Mouse (Mus musculus): ENCODE data around the gene Sfxn1. TPM values are rescaled to one million over a fixed set of nuclear protein-coding genes. Genes with fewer than 3 reads are reported as not detected.

The Sfxn1 gene
- polyA plus RNA-seq, 1 experiment from 2014 or later, result 110 TPM

DNA sequence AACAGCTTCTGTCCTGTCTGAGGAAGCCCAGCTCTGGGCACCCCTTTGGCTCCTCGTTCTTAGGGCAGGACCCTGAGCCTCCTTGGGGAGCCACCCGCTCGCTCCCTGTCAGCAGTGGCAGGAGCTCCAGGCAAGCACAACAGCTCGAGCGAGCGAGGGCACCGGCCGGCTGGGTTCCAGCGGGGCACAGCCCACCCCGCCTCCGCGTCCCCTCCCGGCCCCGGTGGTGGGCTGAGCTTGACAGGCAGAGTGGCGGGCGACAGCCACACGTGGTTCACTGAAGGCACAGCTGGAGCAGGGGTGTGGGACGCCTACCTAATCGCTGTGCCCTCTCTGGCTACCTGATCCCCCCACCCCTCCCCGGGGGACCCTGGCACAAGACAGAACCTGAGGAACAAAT lies 16.7 kb upstream of the Sfxn1 start:
- H3K27ac ChIP-seq (ENCODE audit: low read depth, low read length), result no peak overlapping the region
- no peaks in the 10 kb centered on the region for H3K4me1 ChIP-seq (ENCODE audit: control insufficient read depth, insufficient read depth, low read length)
- peak overlapping the region; percentile 38; the same call in 1 of the 2 replicates for H3K9ac ChIP-seq (ENCODE audit: low read depth, low read length)
- peak overlapping the region; percentile 85 for H3K4me2 ChIP-seq (replicated peaks; ENCODE audit: low read depth, low read length)
- H3K9me3 ChIP-seq (ENCODE audit: control insufficient read depth, low read length), result no peaks in the 10 kb centered on the region
- H3K27me3 ChIP-seq (ENCODE audit: control insufficient read depth, insufficient read depth, low read length), result peaks cover 21% of the 10 kb centered on the region
- no peaks in the 10 kb centered on the region for H3K36me3 ChIP-seq (ENCODE audit: control insufficient read depth, insufficient read depth, low read length)
- peak; percentile 62; the same call in 1 of the 2 replicates for ATAC-seq (ENCODE audit: low FRiP score, low TSS enrichment)
- H3K4me3 ChIP-seq (ENCODE audit: low read length), result peak overlapping the region; percentile 41
- WGBS, result under 1% methylated on average over 18 of the region's 20 CpGs

DNA sequence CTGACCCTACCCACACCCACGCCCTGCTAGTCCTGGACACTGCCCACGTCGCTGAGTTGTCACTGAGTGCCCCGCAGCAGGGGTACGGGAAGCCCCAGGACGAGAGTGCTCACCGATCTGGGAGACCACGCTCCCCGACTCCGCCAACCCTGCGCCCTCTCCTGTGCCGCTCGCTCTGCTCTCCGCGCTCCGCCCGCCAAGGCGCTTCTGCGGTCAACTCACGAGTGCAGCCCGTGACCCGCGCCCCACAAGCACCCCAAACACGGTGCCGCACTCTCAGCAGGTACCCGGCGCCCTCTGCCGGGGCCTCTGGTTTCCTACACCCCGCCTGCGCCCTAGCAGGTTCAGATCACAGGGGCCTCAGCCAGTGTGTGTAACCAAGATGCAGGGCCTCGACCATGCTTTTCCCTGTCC lies 16.2 kb upstream of the Sfxn1 start, which contains the start of gene Drd1:
Drd1 (minus strand) TSS at position 258 of the 414 bp plus-strand sequence.
- WGBS, result under 1% methylated on average over 31 of the region's 31 CpGs
- Histone ChIP-seq H3K27me3 (ENCODE audit: control insufficient read depth, insufficient read depth, low read length) (peaks cover 21% of the 10 kb centered on the region), H3K4me2 (replicated peaks; ENCODE audit: low read depth, low read length) (peak within 1 kb of the TSS; percentile 85), H3K9ac (ENCODE audit: low read depth, low read length) (peak within 1 kb of the TSS; percentile 38; the same call in 1 of the 2 replicates), H3K9me3 (ENCODE audit: control insufficient read depth, low read length) (no peaks in the 10 kb centered on the region), H3K27ac (ENCODE audit: low read depth, low read length) (no peak within 1 kb of the TSS), H3K36me3 (ENCODE audit: control insufficient read depth, insufficient read depth, low read length) (no peaks in the 10 kb centered on the region), H3K4me1 (ENCODE audit: control insufficient read depth, insufficient read depth, low read length) (no peaks in the 10 kb centered on the region), H3K4me3 (ENCODE audit: low read length) (peak within 1 kb of the TSS; percentile 41)
- ATAC-seq (ENCODE audit: low FRiP score, low TSS enrichment), result peak; percentile 73; the same call in 1 of the 2 replicates

DNA sequence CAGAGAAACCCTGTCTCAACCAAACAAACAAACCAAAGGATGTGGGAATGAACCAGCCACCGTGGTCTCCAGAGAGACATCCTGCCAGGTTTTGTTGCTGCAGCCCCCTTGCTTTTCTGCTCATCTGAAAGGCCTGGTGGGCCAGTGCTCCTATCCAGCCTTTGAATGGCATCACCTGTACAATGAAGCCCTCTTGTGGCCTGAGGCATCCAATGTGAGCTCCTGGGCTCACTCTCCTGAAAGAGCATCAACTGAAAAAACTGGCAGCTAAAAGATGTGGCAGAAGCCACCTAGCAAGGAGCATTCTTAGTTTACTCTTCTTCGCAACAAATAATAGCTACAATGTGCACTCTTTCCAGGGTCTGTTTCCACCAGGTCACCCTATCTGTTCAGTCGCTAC lies 9.6 kb upstream of the Sfxn1 start:
- Histone ChIP-seq H3K27ac (ENCODE audit: low read depth, low read length) (no peak overlapping the region), H3K4me3 (ENCODE audit: low read length) (no peak overlapping the region), H3K4me2 (replicated peaks; ENCODE audit: low read depth, low read length) (no peak overlapping the region), H3K27me3 (ENCODE audit: control insufficient read depth, insufficient read depth, low read length) (no peaks in the 10 kb centered on the region; the same call in 1 of the 2 replicates), H3K9me3 (ENCODE audit: control insufficient read depth, low read length) (no peaks in the 10 kb centered on the region), H3K4me1 (ENCODE audit: control insufficient read depth, insufficient read depth, low read length) (no peaks in the 10 kb centered on the region), H3K9ac (ENCODE audit: low read depth, low read length) (no peak overlapping the region), H3K36me3 (ENCODE audit: control insufficient read depth, insufficient read depth, low read length) (no peaks in the 10 kb centered on the region)
- no peak for ATAC-seq (ENCODE audit: low FRiP score, low TSS enrichment)
- WGBS, result 87% methylated on average over 3 of the region's 3 CpGs

DNA sequence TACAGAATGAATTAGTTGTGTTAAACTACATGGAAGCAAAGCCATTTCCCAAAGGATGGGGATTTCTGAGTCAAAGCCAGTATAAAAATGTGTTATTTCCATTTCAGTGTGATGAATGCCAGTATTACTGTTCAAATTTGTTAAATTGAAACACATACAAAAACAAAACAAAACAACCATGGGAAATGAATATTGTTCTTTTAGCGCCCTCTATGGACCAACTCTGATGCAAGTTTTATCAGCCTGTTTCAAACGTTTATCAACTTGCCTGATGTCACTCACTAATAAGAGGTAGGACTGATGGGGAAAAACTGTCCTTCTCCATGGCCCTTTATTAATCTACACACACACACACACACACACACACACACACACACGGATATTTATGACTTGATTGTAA lies 8.4 kb upstream of the Sfxn1 start:
- H3K4me1 ChIP-seq (ENCODE audit: control insufficient read depth, insufficient read depth, low read length), result no peaks in the 10 kb centered on the region
- ATAC-seq (ENCODE audit: low FRiP score, low TSS enrichment), result no peak
- WGBS, result 4% methylated on average over 3 of the region's 3 CpGs

DNA sequence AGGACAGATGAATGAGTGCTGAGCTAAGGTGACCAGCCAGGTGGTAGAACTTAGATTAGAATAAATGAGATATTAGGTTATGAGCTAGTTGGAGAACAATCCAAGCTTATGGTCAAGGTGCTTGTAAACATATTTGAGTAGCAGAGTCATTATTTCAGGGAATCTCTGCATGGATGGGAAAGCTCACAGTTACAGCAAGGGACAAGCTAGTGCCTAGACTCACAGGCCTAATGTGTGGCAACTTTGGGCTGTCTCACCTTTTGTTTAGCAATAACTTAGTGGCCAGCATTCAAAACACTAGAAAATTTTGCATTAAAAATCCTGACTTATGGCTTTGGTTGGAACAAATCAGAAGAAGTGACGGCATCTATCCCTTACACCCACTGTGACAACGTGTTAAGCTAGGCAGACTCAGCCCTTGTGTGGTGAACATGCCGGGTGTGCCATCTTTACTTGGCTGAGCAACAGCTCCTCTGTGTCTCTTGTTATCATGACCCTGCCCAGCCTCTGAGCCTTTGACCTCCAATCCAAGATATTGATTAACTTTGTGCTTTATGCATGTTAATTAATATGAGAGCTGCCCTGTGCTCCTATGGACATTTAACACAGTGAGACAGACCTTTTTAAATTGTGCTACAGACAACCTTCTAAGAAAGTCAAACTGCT lies 5.5 kb upstream of the Sfxn1 start:
- H3K4me2 ChIP-seq (replicated peaks; ENCODE audit: low read depth, low read length), result no peak overlapping the region
- H3K27me3 ChIP-seq (ENCODE audit: control insufficient read depth, insufficient read depth, low read length), result no peaks in the 10 kb centered on the region; the same call in 1 of the 2 replicates
- H3K9ac ChIP-seq (ENCODE audit: low read depth, low read length), result no peak overlapping the region
- no peaks in the 10 kb centered on the region for H3K9me3 ChIP-seq (ENCODE audit: control insufficient read depth, low read length)
- no peaks in the 10 kb centered on the region for H3K4me1 ChIP-seq (ENCODE audit: control insufficient read depth, insufficient read depth, low read length)
- no peak overlapping the region for H3K4me3 ChIP-seq (ENCODE audit: low read length)
- WGBS, result 87% methylated on average over 3 of the region's 3 CpGs
- no peak for ATAC-seq (ENCODE audit: low FRiP score, low TSS enrichment)
- H3K27ac ChIP-seq (ENCODE audit: low read depth, low read length), result no peak overlapping the region
- H3K36me3 ChIP-seq (ENCODE audit: control insufficient read depth, insufficient read depth, low read length), result no peaks in the 10 kb centered on the region

More for the DNA sequence above, 8.4 kb upstream of the Sfxn1 start:
- no peaks in the 10 kb centered on the region for H3K36me3 ChIP-seq (ENCODE audit: control insufficient read depth, insufficient read depth, low read length)
- no peaks in the 10 kb centered on the region; the same call in 1 of the 2 replicates for H3K27me3 ChIP-seq (ENCODE audit: control insufficient read depth, insufficient read depth, low read length)
- no peaks in the 10 kb centered on the region for H3K9me3 ChIP-seq (ENCODE audit: control insufficient read depth, low read length)
- no peak overlapping the region for H3K9ac ChIP-seq (ENCODE audit: low read depth, low read length)
- H3K27ac ChIP-seq (ENCODE audit: low read depth, low read length), result no peak overlapping the region
- H3K4me3 ChIP-seq (ENCODE audit: low read length), result no peak overlapping the region
- no peak overlapping the region for H3K4me2 ChIP-seq (replicated peaks; ENCODE audit: low read depth, low read length)

DNA sequence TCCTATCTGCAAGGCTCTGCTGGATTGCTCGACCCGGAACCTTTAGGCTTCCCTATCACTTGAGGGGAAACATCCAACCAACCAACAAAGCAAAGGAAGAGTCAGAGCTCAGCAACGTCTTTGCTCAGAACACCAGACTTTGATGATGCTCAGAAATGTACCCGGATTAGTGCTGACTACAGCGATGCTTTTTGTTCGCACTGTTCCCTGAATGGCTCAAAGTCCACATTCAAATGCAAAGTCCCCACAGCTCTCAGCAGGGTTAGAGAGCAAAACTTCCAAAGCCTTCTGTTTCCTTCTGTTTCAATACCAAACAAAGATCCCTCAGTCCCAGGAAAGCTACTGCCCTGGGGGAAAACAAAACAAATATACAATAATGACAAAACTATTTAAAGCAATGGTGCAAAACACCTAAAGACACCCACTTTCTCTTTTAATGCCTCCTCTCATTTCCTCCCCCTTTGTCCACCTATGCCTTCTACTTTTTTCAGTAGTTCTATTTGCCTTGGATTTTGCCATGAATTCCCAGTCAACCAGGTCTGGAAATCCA lies 4.0 kb upstream of the Sfxn1 start:
- Histone ChIP-seq H3K9ac (ENCODE audit: low read depth, low read length) (no peak overlapping the region), H3K4me1 (ENCODE audit: control insufficient read depth, insufficient read depth, low read length) (0 out of 2 replicates have a peak, but pooled peaks cover 2% of the 10 kb centered on the region), H3K36me3 (ENCODE audit: control insufficient read depth, insufficient read depth, low read length) (no peaks in the 10 kb centered on the region), H3K4me2 (replicated peaks; ENCODE audit: low read depth, low read length) (no peak overlapping the region), H3K9me3 (ENCODE audit: control insufficient read depth, low read length) (no peaks in the 10 kb centered on the region), H3K4me3 (ENCODE audit: low read length) (no peak overlapping the region), H3K27ac (ENCODE audit: low read depth, low read length) (no peak overlapping the region), H3K27me3 (ENCODE audit: control insufficient read depth, insufficient read depth, low read length) (no peaks in the 10 kb centered on the region; the same call in 1 of the 2 replicates)
- no peak for ATAC-seq (ENCODE audit: low FRiP score, low TSS enrichment)
- 37% methylated on average over 6 of the region's 6 CpGs for WGBS

DNA sequence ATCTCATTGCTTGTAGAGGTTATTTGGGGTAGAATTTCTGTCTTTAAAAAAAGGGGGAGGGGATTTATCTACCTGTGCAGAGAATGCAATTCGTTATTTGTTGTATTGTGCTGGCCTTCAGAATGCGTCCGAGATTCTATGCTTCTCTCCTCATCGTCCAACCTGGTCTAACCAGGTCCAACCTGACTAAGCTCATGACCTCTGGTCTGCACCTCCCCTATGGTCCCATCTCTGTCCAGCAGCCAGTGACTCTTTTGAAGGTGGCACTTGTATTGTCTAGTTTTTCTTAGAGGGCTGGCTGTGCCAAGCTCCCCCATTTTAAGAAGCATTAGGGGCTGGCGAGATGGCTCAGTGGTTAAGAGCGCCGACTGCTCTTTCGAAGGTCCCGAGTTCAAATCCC lies 658 bp upstream of the Sfxn1 start:
- Histone ChIP-seq H3K4me2 (replicated peaks; ENCODE audit: low read depth, low read length) (no peak overlapping the region), H3K4me1 (ENCODE audit: control insufficient read depth, insufficient read depth, low read length) (0 out of 2 replicates have a peak, but pooled peaks cover 6% of the 10 kb centered on the region), H3K27me3 (ENCODE audit: control insufficient read depth, insufficient read depth, low read length) (no peaks in the 10 kb centered on the region), H3K36me3 (ENCODE audit: control insufficient read depth, insufficient read depth, low read length) (no peaks in the 10 kb centered on the region), H3K4me3 (ENCODE audit: low read length) (no peak overlapping the region), H3K9ac (ENCODE audit: low read depth, low read length) (no peak overlapping the region), H3K9me3 (ENCODE audit: control insufficient read depth, low read length) (no peaks in the 10 kb centered on the region), H3K27ac (ENCODE audit: low read depth, low read length) (no peak overlapping the region)
- ATAC-seq (ENCODE audit: low FRiP score, low TSS enrichment), result no peak
- 93% methylated on average over 9 of the region's 9 CpGs for WGBS

DNA sequence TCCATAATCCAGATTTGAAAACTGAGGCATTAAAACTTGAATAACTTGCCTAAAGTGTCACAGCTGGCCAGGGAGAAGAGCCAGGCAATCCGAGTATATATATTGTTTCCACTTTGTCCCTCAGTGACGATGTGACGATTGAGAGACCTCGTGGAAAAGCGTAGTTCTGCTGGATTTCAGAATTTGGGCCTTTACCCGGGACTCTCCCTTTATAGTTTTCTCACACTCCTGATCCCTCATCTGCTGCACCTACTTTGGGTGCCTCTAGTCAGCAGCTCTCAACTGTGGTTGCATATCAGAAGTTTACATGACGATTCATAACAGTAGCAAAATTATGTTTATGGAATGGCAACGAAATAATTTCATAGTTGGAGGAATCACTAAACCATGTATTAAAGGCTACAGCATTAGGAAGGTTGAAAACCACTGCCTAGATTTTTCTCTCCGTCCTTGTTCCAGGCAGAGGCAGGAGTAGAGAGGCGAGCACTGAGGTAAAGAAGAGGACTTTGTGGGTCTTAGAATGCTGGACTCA lies 923 bp downstream of the Sfxn1 start:
- no peak for ATAC-seq (ENCODE audit: low FRiP score, low TSS enrichment)
- no peaks in the 10 kb centered on the region for H3K9me3 ChIP-seq (ENCODE audit: control insufficient read depth, low read length)
- H3K4me3 ChIP-seq (ENCODE audit: low read length), result peak overlapping the region; percentile 79
- no peaks in the 10 kb centered on the region for H3K36me3 ChIP-seq (ENCODE audit: control insufficient read depth, insufficient read depth, low read length)
- 26% methylated on average over 10 of the region's 10 CpGs for WGBS
- H3K27ac ChIP-seq (ENCODE audit: low read depth, low read length), result peak overlapping the region; percentile 62
- peak overlapping the region; percentile 91; the same call in 1 of the 2 replicates for H3K9ac ChIP-seq (ENCODE audit: low read depth, low read length)
- 0 out of 2 replicates have a peak, but pooled peaks cover 6% of the 10 kb centered on the region for H3K4me1 ChIP-seq (ENCODE audit: control insufficient read depth, insufficient read depth, low read length)
- no peaks in the 10 kb centered on the region for H3K27me3 ChIP-seq (ENCODE audit: control insufficient read depth, insufficient read depth, low read length)
- peak overlapping the region; percentile 56 for H3K4me2 ChIP-seq (replicated peaks; ENCODE audit: low read depth, low read length)

DNA sequence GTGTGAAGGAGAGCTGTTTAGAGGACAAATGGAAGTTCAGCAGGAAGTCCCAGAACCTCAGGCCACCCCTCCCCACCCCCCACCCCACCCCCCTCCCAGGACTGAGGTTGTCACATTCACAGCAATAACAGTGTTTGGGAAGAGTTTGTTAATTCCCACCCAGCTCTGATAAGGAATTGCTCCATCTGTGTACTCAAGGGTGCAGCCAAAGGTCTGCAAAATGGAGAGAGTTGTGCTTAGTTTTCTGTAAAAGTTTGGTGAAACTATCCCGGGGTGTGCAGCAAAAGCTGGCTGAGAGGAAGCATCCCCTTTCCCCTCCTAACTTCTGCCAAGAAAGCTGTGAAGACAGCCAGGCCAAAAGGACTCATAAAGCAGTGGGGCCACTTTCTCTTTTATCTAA lies 1.4 kb downstream of the Sfxn1 start:
- peak overlapping the region; percentile 91; the same call in 1 of the 2 replicates for H3K9ac ChIP-seq (ENCODE audit: low read depth, low read length)
- H3K4me2 ChIP-seq (replicated peaks; ENCODE audit: low read depth, low read length), result peak overlapping the region; percentile 56
- no peak for ATAC-seq (ENCODE audit: low FRiP score, low TSS enrichment)
- H3K4me1 ChIP-seq (ENCODE audit: control insufficient read depth, insufficient read depth, low read length), result 0 out of 2 replicates have a peak, but pooled peaks cover 6% of the 10 kb centered on the region
- H3K9me3 ChIP-seq (ENCODE audit: control insufficient read depth, low read length), result no peaks in the 10 kb centered on the region
- H3K27me3 ChIP-seq (ENCODE audit: control insufficient read depth, insufficient read depth, low read length), result no peaks in the 10 kb centered on the region
- peak overlapping the region; percentile 79 for H3K4me3 ChIP-seq (ENCODE audit: low read length)
- peak overlapping the region; percentile 62 for H3K27ac ChIP-seq (ENCODE audit: low read depth, low read length)
- 4% methylated on average over 1 of the region's 1 CpGs for WGBS
- H3K36me3 ChIP-seq (ENCODE audit: control insufficient read depth, insufficient read depth, low read length), result no peaks in the 10 kb centered on the region
